Mouse (Mus musculus) midbrain, postnatal 0 days (tissue): ENCODE data around the gene Letmd1. TPM values are rescaled to one million over a fixed set of nuclear protein-coding genes. Genes with fewer than 3 reads are reported as not detected.
A peak's percentile ranks its signal among the peaks of the same experiment; 100 is the strongest.

ENCODE experiments used
- ATAC-seq: fragments of 200-750 bp; cut with Nextera tagmentation; 2 replicates; pipeline ENCODE4 v1.8.0; 2017; ENCODE audit warnings: moderate number of reproducible peaks, mild to moderate bottlenecking, moderate TSS enrichment, moderate library complexity; ENCODE audit not compliant: low FRiP score
- DNase-seq: peaks from one replicate; pipeline ENCODE4 v3.0.0-alpha.2; 2015; ENCODE audit warnings: low spot score
- H3K27ac ChIP-seq: fragments of 300-500 bp; sonication (generic); 2 replicates; pipeline ENCODE4 v1.5.1; 2014; ENCODE audit warnings: low read depth, mild to moderate bottlenecking, low read length, mixed read lengths
- H3K27me3 ChIP-seq: fragments of 300-500 bp; sonication (generic); 2 replicates; pipeline ENCODE4 v1.6.1; 2014; ENCODE audit warnings: low read length, control low read depth, mixed read lengths; ENCODE audit not compliant: insufficient read depth
- H3K36me3 ChIP-seq: fragments of 300-500 bp; sonication (generic); 2 replicates; pipeline ENCODE4 v1.6.1; 2014; ENCODE audit warnings: low read length, control low read depth, mixed read lengths; ENCODE audit not compliant: insufficient read depth
- H3K4me1 ChIP-seq: fragments of 300-500 bp; sonication (generic); 2 replicates; pipeline ENCODE4 v1.6.1; 2014; ENCODE audit warnings: mild to moderate bottlenecking, control low read depth, antibody characterized with exemption, low read length, mixed read lengths; ENCODE audit not compliant: insufficient read depth
- H3K4me2 ChIP-seq: fragments of 300-500 bp; sonication (generic); 2 replicates; pipeline ENCODE4 v1.6.1; 2014; ENCODE audit warnings: low read depth, mild to moderate bottlenecking, low read length, mixed read lengths; ENCODE audit not compliant: poor library complexity, severe bottlenecking
- H3K4me3 ChIP-seq: fragments of 300-500 bp; sonication (generic); 2 replicates; pipeline ENCODE4 v1.5.1; 2014; ENCODE audit warnings: low read depth, mild to moderate bottlenecking, low read length, moderate library complexity
- H3K9ac ChIP-seq: fragments of 300-500 bp; sonication (generic); replicated peaks from 2 replicates; pipeline ENCODE4 v1.6.1; 2014; ENCODE audit warnings: mild to moderate bottlenecking, low read length, moderate library complexity, mixed read lengths; ENCODE audit not compliant: poor library complexity, severe bottlenecking
- H3K9me3 ChIP-seq: fragments of 300-500 bp; sonication (generic); 2 replicates; pipeline ENCODE4 v1.6.1; 2016; ENCODE audit warnings: low read length, control low read depth
- CTCF ChIP-seq: IDR thresholded peaks from 2 replicates; pipeline ENCODE4 v1.5.1; 2016; ENCODE audit warnings: antibody characterized with exemption, mild to moderate bottlenecking
- WGBS: fragments of 180-500 bp; shearing (Covaris S2); extraction: QIAGEN DNeasy Blood & Tissue Kit; methylation state at CpG from one replicate; pipeline ENCODE4 v1.1.7; 2014; 5-methylcytosine and 5-hydroxymethylcytosine counted together
- polyA plus RNA-seq: library from polyadenylated mRNA; unstranded; fragments of >200 nt; fragmentation: Nextera tagmentation; extraction: Ambion mirVana; gene quantifications from 2 replicates; pipeline ENCODE4 v1.2.1, GENCODE M21; 2015
- total RNA-seq: library from RNA; depleted of rRNA; stranded (reverse); fragments of >200 nt; gene quantifications from 2 replicates; pipeline ENCODE4 v1.2.3, GENCODE M21; 2014

Letmd1 gene
- total and polyA plus RNA-seq, 2 experiments from 2014 or later = 53.0 to 86.0 TPM

GRCm38 (mm10) chr15:100458055-100458454, 10.8 kb upstream of the Letmd1 start:
- no peak overlapping the region for H3K9ac ChIP-seq
- WGBS = 42% methylated on average over 10 of the region's 10 CpGs
- TF ChIP-seq CTCF = peak; percentile 72
- H3K9me3 ChIP-seq = no peaks in the 10 kb centered on the region
- no peak overlapping the region for H3K27ac ChIP-seq
- DNase-seq (peak; percentile 78), ATAC-seq (no peak; the same call in 1 of the 2 replicates)
- H3K27me3 ChIP-seq = no peaks in the 10 kb centered on the region
- no peaks in the 10 kb centered on the region for H3K36me3 ChIP-seq
- H3K4me1 ChIP-seq = no peaks in the 10 kb centered on the region
- no peak overlapping the region for H3K4me3 ChIP-seq
- no peak overlapping the region for H3K4me2 ChIP-seq

DNA sequence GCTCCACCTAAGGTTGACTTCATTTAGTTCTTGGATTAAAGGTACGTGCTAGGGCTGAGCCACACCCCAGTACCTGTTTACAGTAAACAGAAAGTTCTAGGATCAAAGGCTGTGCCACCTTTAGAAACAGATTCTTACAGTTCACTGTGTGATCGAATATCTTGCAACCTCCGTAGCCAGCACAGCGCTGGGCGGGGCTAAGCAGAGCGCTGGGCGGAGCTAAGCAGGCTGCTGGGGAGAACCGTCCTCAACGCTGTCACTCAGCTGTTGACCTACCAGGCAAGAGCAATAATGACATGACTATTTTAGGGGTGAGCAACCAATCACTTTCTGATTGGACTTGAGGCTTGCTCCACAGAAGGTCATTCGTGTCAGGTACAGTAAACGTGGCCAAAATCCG, 7.9 kb upstream of the Letmd1 start:
- Histone ChIP-seq H3K27me3 (no peaks in the 10 kb centered on the region), H3K9me3 (no peaks in the 10 kb centered on the region), H3K4me1 (no peaks in the 10 kb centered on the region), H3K4me3 (no peak overlapping the region), H3K4me2 (no peak overlapping the region), H3K9ac (no peak overlapping the region), H3K36me3 (no peaks in the 10 kb centered on the region), H3K27ac (no peak overlapping the region)
- 11% methylated on average over 12 of the region's 12 CpGs for WGBS
- no peak for TF ChIP-seq CTCF
- DNase-seq (no peak), ATAC-seq (no peak)

- TF ChIP-seq CTCF = no peak
- WGBS = 74% methylated on average over 9 of the region's 9 CpGs
- no peak for ATAC-seq
These were observed 7.2 kb upstream of the Letmd1 start for GRCm38 (mm10) chr15:100461646-100462045.

GRCm38 (mm10) chr15:100462086-100462485, 6.7 kb upstream of the Letmd1 start:
- ATAC-seq = no peak
- H3K4me3 ChIP-seq = no peak overlapping the region
- H3K4me1 ChIP-seq = no peaks in the 10 kb centered on the region
- H3K4me2 ChIP-seq = no peak overlapping the region
- H3K27me3 ChIP-seq = no peaks in the 10 kb centered on the region
- H3K9me3 ChIP-seq = no peaks in the 10 kb centered on the region
- WGBS = 84% methylated on average over 5 of the region's 5 CpGs
- no peak overlapping the region for H3K27ac ChIP-seq
- H3K9ac ChIP-seq = no peak overlapping the region
- no peak for TF ChIP-seq CTCF
- H3K36me3 ChIP-seq = no peaks in the 10 kb centered on the region
- no peak for DNase-seq

More at GRCm38 (mm10) chr15:100461646-100462045, 7.2 kb upstream of the Letmd1 start:
- H3K4me1 ChIP-seq = no peaks in the 10 kb centered on the region
- no peaks in the 10 kb centered on the region for H3K36me3 ChIP-seq
- H3K27ac ChIP-seq = no peak overlapping the region
- H3K4me3 ChIP-seq = no peak overlapping the region
- no peak overlapping the region for H3K4me2 ChIP-seq
- DNase-seq = no peak
- H3K9ac ChIP-seq = no peak overlapping the region
- no peaks in the 10 kb centered on the region for H3K9me3 ChIP-seq
- H3K27me3 ChIP-seq = no peaks in the 10 kb centered on the region

DNA sequence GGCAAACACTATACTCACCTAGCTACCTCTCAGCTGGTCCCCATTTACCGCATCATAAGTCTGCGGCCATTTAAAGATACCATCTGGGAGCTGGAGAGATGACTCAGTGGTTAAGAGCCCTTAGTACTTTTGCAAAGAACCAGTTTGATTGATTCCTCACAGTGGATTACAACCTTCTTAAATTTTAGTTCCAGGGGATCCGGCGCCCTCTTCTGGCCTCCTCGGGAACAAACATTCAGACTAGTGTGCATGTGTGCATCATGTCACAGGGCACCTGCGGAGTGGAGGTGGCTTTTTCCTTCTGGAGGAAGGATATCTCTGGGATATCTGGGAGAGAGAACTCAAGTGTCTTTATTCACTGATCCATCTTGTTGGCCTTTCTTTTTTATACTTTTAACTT, 5.1 kb upstream of the Letmd1 start:
- 0 out of 2 replicates have a peak, but pooled peaks have one; percentile 6 for ATAC-seq
- 26% methylated on average over 6 of the region's 6 CpGs for WGBS
- no peaks in the 10 kb centered on the region for H3K27me3 ChIP-seq

DNA sequence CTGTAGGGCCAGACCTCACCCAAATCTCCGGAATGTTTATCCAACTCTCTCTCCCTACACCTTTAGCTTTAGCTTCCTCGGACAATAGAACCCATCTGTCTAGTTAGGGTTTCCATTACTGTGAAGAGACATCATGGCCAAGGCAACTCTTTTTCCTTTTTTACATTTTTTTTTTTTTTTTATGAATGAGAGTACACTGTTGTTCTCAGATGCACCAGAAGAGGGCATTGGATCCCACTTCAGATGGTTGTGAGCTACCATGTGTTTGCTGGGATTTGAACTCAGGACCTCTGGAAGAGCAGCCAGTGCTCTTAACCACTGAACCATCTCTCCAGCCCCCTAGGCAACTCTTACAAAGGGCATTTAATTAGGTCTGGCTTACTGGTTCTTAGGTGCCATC, 3.4 kb upstream of the Letmd1 start:
- no peaks in the 10 kb centered on the region for H3K27me3 ChIP-seq
- H3K4me2 ChIP-seq = no peak overlapping the region
- H3K27ac ChIP-seq = no peak overlapping the region
- H3K9ac ChIP-seq = no peak overlapping the region
- no peak for ATAC-seq
- no peak overlapping the region for H3K4me3 ChIP-seq
- 79% methylated on average over 2 of the region's 2 CpGs for WGBS
- H3K4me1 ChIP-seq = peaks cover 13% of the 10 kb centered on the region; the same call in 1 of the 2 replicates
- H3K9me3 ChIP-seq = no peaks in the 10 kb centered on the region
- no peak for DNase-seq
- H3K36me3 ChIP-seq = no peaks in the 10 kb centered on the region
- TF ChIP-seq CTCF = peak; percentile 33

More for the DNA sequence above, 5.1 kb upstream of the Letmd1 start:
- no peak overlapping the region for H3K4me3 ChIP-seq
- H3K4me1 ChIP-seq = 0 out of 2 replicates have a peak, but pooled peaks cover 5% of the 10 kb centered on the region
- peak; percentile 79 for TF ChIP-seq CTCF
- H3K9ac ChIP-seq = no peak overlapping the region
- no peaks in the 10 kb centered on the region for H3K9me3 ChIP-seq
- H3K27ac ChIP-seq = no peak overlapping the region
- no peaks in the 10 kb centered on the region for H3K36me3 ChIP-seq
- no peak overlapping the region for H3K4me2 ChIP-seq
- DNase-seq = peak; percentile 71
